ENCODE assay signal across 21 mouse cellular contexts in genomic region chr11:7900266-7900665, GRCm38 (mm10).
"Had no signal": no experiment of that assay in that cellular context is flagged by ENCODE, and none has a peak within 500 bp of the region (broad histone marks: within the 10 kb centered on the region; RNA-seq: fewer than 3 reads in every experiment).

No protein-coding gene starts in this region.

- H3K27ac ChIP-seq: layer of hippocampus, adult 2 months; limb, embryonic 10.5 days; limb, embryonic 13.5 days; liver, embryonic 12.5 days; liver, embryonic 15.5 days; macrophage; midbrain, embryonic 12.5 days; midbrain, embryonic 15.5 days; neural tube, embryonic 12.5 days; neural tube, embryonic 15.5 days; stomach, embryonic 15.5 days had no signal

- DNase-seq: kidney, adult 2 months; kidney, postnatal 14 days; kidney, postnatal 4 days; layer of hippocampus, adult 9-11 months; liver; lung, adult 2 months; right cerebral cortex, adult 18-20 months; right cerebral cortex, postnatal 25 days; spleen, adult 18-20 months; thymus, postnatal 36 days had no signal

- H3K9me3 ChIP-seq: limb, embryonic 10.5 days; limb, embryonic 13.5 days; liver, embryonic 12.5 days; liver, embryonic 15.5 days; midbrain, embryonic 12.5 days; midbrain, embryonic 15.5 days; neural tube, embryonic 12.5 days; neural tube, embryonic 15.5 days; stomach, embryonic 15.5 days had no signal

- H3K4me1 ChIP-seq: limb, embryonic 13.5 days; liver, embryonic 12.5 days; liver, embryonic 15.5 days; midbrain, embryonic 12.5 days; midbrain, embryonic 15.5 days; neural tube, embryonic 12.5 days; neural tube, embryonic 15.5 days; stomach, embryonic 15.5 days had no signal

- H3K4me2 ChIP-seq: limb, embryonic 13.5 days; liver, embryonic 12.5 days; liver, embryonic 15.5 days; midbrain, embryonic 12.5 days; midbrain, embryonic 15.5 days; neural tube, embryonic 12.5 days; neural tube, embryonic 15.5 days; stomach, embryonic 15.5 days had no signal

- H3K27me3 ChIP-seq: limb, embryonic 13.5 days; liver, embryonic 12.5 days; liver, embryonic 15.5 days; midbrain, embryonic 12.5 days; midbrain, embryonic 15.5 days; neural tube, embryonic 12.5 days; neural tube, embryonic 15.5 days; stomach, embryonic 15.5 days had no signal

- H3K9ac ChIP-seq: limb, embryonic 13.5 days; liver, embryonic 12.5 days; liver, embryonic 15.5 days; midbrain, embryonic 12.5 days; midbrain, embryonic 15.5 days; neural tube, embryonic 12.5 days; neural tube, embryonic 15.5 days; stomach, embryonic 15.5 days had no signal

- H3K36me3 ChIP-seq: limb, embryonic 10.5 days; limb, embryonic 13.5 days; liver, embryonic 12.5 days; liver, embryonic 15.5 days; midbrain, embryonic 12.5 days; midbrain, embryonic 15.5 days; neural tube, embryonic 12.5 days; neural tube, embryonic 15.5 days; stomach, embryonic 15.5 days had no signal

- H3K4me3 ChIP-seq: layer of hippocampus, adult 2 months; limb, embryonic 10.5 days; limb, embryonic 13.5 days; liver, embryonic 12.5 days; liver, embryonic 15.5 days; midbrain, embryonic 12.5 days; midbrain, embryonic 15.5 days; neural tube, embryonic 12.5 days; neural tube, embryonic 15.5 days; stomach, embryonic 15.5 days had no signal

- ATAC-seq: liver, embryonic 12.5 days; midbrain, embryonic 15.5 days had no signal
